Mouse (Mus musculus) brain, embryonic 14.5 days (tissue): ENCODE results near the gene Teddm3. TPM values are rescaled to one million over a fixed set of nuclear protein-coding genes. Genes with fewer than 3 reads are reported as not detected.
"Not testable (repeated sequence)": the region's sequence is repeated elsewhere in the genome, so short reads cannot be mapped to it uniquely, and the experiment has no call there.

Experiments
- DNase-seq: peaks from one replicate; pipeline ENCODE4 v3.0.0-alpha.2; 2011; ENCODE audit warnings: low read depth
- CTCF ChIP-seq: fragments of 200-500 bp; IDR thresholded peaks from 2 replicates; pipeline ENCODE4 v1.5.1; 2012; ENCODE audit warnings: inconsistent platforms, mild to moderate bottlenecking, moderate library complexity, borderline replicate concordance; ENCODE audit not compliant: insufficient read depth, insufficient read length; ENCODE audit errors: extremely low read depth
- POLR2A ChIP-seq: fragments of 200-500 bp; IDR thresholded peaks from 2 replicates; pipeline ENCODE4 v1.6.1; 2012; ENCODE audit warnings: mild to moderate bottlenecking, inconsistent platforms, borderline replicate concordance; ENCODE audit not compliant: poor library complexity, insufficient read depth, insufficient read length, severe bottlenecking; ENCODE audit errors: extremely low read depth
- polyA plus RNA-seq: library from polyadenylated mRNA; depleted of rRNA; stranded (reverse); fragments of >200 nt; gene quantifications from 2 replicates; pipeline ENCODE4 v1.2.3, GENCODE M21; 2012; rRNA removed

Teddm3 gene
- polyA plus RNA-seq, result 0.05 TPM in 1 of 2 replicates, not detected in the other

DNA sequence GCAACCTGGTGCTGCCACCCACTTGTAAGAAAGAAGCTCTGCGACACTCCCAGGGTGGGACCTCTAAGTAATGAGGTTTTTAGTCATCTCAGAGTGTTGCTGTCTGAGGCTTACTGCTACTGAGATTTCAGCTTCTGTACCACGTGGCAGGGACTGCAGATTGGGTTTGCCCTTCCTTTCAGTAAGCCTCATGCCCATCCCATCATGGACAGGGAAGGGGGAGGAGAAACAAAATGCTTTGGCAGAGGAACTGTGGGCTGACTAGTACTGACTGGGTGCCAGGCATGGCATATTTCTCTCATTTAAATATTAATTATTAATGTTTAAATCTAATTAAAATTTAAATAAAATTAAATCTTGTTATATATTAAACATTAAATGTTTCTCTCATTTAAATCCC lies at the start of gene Teddm3:
TSS of gene Teddm3 (minus strand) at position 101 of the 400 bp plus-strand sequence.
- not testable (repeated sequence) for DNase-seq

DNA sequence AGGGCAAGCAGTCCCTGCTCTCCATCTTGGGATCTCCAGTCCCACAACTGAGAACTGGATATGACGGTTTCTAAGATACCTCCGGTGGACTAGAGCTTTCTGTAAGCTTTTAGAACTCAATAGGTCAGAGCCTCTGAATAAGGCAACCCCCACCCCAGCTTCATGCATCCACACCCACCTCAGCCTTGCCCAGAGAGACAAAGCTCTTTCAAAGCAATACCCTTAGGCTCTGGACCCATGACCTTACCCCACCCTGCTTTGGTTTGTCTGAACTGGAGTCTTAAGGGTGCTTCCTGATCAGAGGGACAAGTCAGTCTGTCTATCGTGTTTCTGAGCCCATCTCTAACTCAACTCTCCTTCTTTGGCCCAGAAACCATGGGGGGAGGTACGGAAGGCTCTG lies 48.9 kb upstream of the Teddm3 start:
- no peak for DNase-seq
- TF ChIP-seq CTCF (no peak), POLR2A (no peak)

DNA sequence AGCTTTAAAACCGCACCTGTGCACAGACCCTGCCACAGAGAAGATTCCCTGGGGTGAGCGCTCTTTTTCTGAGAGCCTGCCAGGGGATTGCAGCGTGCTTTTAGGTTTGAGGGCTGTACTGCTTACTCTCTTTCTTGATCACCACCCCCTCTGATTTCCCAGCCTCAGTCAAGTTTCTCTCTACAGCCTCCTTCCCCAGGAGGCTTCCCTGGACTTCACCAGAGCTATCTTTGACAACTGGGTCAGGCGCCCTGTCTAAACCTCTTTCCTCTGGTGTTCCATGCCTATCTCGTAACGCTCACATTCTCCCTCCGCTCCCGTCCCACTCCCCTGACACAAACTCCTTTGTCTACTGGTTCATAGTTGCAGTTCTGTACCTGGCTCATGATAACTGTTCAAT lies 45.6 kb upstream of the Teddm3 start:
- TF ChIP-seq POLR2A (no peak), CTCF (no peak)
- DNase-seq, result no peak

DNA sequence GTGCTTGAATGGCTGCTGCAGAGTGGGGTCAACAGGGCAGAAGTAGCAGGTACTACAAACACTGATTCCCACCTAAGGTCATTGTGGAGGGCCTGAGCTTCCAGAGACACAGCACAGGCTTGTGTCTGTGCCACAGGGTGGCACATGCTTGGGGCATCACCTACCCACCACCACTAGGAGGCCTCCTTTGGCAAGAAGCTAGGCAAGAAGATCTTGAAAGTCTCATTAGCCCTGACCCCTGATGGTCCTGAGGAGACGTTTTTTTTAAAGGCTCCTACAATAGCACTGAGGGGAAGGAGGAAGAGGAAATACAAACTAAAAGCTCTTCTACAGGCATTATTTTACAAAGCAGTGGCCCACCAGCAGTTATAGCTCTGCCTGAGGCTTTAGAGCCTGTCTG lies 44.7 kb upstream of the Teddm3 start:
- no peak for DNase-seq
- peak; percentile 53; the same call in 1 of the 2 replicates for TF ChIP-seq CTCF
- TF ChIP-seq POLR2A, result no peak

DNA sequence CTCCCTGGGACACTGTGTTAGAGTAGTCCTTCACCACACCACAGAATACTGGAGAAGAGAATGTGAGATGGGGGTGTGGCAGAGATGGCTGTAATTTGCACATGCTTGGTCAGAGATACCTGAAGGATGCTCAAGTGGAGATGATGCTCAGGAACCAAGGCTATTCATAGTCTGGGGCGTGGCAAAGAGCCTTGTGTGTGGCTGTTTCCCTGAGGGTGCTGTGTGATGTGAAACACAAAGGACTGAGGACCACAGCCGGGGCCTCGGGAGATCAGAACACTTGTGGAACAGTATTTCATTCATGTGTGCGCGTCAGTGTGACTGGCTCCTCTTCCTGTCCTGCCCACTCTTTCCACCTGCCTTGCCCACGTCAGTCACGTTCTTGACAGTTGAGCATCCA lies 44.2 kb upstream of the Teddm3 start:
- TF ChIP-seq CTCF, result no peak
- no peak for TF ChIP-seq POLR2A
- no peak for DNase-seq

DNA sequence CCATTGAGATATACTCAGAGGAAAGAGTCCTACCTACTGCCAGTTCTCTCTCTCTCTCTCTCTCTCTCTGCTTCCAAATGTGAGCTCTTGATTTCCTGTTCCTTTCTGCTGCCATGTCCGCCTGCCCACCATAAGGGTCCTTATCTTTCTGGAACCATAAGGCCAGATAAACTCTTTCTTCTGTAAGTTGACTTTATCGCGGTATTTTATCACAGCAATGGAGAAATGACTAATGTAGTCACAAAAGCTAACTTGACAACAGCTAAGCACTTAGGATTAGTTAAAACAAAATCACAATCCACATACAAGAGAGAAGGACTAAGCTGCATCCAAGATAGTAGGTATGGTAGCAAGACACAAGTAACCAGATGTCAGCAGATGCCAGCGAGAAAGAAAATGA lies 43.7 kb upstream of the Teddm3 start:
- DNase-seq, result no peak
- TF ChIP-seq POLR2A (no peak), CTCF (no peak)

DNA sequence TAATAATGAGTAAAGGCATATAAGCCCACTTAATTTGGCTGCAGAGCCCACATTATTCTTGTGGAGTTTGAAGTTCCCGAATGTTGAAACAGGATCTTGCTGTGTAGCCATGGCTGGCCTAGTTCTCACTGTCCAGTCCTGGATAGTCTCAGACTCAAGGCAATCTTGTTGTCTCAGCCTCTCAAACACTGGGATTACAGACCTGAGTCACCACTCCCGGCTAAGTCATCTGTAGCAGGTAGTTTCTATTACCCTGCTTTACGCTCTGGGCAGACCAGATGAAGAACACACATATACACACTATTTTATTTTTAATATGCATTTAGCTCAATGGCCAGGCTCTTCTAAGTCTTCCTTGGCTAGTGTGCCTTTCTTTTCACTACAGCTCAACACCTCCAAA lies 42.8 kb upstream of the Teddm3 start:
- DNase-seq, result no peak
- TF ChIP-seq POLR2A (no peak), CTCF (no peak)

DNA sequence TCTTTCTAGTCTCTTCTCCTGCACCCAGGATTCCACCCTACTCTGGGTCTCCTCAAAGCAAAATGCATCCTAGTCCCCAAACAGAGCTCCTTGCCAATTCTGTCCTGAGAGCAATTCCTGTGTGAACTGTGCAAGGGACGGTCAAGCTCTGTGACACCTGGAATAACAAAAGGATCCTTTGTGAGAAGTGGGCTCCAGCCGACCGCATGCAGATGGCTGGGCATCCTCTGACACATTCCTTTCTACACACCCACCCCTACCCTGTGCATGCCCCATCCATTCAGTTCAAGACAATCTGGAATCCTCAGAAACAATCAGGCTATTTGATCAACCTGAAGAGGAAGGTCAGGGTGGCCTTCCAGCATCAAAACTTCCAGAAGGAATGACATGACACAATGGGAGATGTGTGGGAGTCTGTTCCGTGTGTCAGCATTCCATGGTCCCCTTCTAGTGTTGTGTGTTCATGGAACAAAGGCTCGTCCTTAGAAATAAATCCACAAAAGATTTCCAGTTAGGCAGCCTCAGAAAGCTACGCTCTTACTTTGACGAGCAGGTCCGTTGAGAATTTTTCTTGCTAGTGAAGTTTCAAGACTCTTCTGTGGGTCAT lies 41.6 kb upstream of the Teddm3 start:
- no peak for DNase-seq
- TF ChIP-seq POLR2A (no peak), CTCF (no peak)

DNA sequence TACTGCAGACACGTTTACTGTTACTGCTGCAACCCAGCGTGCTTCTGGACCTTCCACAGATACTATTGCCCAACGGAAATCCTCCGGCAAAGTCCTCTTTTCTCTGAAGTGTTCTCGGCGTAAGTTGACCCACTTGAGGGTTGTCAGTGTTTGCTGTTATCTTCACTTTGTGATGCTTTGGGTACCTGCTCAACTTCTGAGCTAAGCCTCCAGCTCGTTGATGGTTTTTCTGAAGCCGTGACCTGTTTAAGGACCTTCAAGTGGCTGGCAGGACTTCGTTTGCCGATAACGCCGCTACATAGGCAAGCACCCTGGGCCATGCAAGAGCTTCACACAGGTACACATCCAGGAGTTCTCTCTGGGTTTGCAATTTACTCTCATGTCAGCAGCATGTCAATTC lies 40.4 kb upstream of the Teddm3 start:
- TF ChIP-seq POLR2A (no peak), CTCF (no peak)
- no peak for DNase-seq

DNA sequence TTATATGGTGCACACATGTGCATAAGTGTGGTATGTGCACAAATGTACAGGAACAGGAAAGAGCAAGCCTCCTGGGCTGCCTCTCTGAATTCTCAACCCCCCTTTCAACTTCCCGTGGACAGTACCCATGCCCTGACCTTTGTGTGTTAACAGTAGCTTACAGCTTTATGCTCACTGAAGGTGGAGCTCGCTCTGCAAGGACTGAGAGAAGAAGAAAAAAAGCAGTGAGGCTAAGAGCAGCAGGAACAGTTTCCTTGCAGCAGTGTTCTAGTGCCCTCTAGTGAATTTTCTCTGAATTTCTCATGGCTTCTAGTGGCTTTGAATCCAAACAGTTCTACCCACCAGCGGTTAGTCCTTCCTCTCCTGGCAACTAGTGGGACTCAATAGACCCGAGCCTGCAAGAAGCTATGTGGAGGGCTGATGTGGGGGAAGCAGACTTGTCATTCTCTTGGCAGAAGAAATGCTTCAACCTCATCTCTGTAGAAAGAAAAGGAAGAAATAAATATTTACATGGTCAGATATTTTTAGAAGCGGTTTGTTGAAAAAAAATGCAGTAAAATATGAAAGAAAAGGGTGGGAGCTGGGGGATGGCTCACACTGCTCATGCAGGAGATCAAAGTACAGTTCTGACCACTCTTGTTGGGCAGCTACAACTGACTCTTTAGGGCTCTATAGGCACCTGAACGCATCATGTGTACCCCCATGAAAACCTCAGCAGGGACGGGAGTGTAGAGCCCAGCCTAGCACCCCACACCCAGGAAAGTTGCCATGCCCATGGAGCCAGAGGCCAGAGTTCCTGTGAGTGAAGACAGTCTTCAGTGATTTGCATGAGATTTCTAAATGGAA lies 38.9 kb upstream of the Teddm3 start:
- DNase-seq, result peak; percentile 91
- peak; percentile 79 for TF ChIP-seq CTCF
- no peak for TF ChIP-seq POLR2A

DNA sequence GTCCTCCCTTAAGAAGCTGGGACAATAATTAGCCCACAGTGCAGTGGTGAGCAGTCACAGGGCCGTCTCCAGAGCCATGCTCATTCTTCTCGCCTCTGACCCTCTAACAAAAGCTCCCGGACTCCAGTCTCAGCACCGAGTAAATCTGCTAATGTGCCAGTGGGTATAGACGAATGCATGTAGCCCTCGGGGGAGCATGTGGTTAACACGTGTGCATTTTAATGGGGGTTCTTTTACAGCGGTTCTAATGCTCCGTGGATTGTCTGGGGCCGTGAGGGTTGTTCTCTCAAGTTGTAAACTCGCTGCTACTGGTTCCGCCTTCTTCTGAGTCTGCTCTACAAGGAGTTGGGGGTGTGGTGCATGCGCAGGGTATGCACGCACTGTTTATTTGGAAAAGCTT lies 37.8 kb upstream of the Teddm3 start:
- no peak for TF ChIP-seq CTCF
- no peak for TF ChIP-seq POLR2A
- no peak for DNase-seq

DNA sequence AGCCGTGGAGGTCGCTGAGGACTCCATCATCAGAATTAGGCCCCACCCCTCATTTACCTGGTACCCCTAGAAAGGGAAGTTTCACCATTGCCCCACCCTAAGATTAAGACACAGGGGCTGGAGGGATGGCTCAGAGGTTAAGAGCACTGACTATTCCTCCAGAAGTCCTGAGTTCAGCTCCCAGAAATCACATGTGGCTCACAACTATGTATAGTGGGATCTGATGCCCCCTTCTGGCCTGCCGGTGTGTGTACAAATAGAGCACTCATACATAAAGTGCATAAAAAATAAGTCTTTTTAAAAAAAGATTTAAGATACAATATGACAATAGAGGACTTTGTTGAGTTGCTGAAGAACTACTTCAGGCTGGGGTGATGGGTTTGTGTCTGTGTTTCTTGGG lies 34.5 kb upstream of the Teddm3 start:
- no peak for DNase-seq
- TF ChIP-seq CTCF (peak; percentile 35; the same call in 1 of the 2 replicates), POLR2A (no peak)

DNA sequence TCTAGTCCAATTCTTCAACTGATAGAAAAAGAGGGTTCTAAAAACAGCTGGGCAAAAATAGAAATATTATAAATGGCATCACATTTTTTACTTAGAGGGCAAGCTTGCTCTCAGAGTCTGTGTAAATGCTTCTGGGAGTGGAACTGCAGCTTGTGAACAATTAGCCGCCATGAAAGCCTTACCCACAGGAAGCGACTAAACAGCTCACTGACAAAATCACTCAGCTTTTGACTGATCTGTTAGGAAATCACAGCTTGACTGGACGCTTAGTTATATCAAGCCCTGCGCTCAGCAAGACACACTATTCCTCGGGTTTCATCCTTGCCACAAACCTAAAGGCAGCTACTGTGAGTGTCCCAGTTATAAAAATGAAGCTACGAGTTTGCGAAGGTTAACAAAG lies 33.8 kb upstream of the Teddm3 start:
- TF ChIP-seq POLR2A (no peak), CTCF (no peak)
- DNase-seq, result peak; percentile 48

DNA sequence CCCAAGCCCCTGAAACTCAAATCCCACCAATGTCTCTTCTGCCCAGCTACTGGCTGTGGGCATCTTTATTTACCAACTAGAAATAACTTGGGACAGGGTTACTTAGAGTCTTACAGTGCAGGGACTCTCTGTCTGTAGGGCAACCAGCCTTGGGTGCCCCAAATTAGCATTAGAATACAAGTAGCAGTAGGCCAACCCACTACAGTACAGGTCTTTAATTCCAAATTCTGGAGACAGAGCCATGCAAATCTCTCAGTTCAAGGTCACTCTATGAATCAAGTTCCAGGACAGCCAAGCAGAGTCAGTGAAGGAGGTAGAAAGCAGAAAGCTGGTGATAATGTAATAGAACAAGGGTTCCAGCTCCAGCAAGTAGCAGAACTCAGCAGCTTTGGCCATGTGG lies 30.9 kb upstream of the Teddm3 start:
- no peak for TF ChIP-seq POLR2A
- no peak for TF ChIP-seq CTCF
- no peak for DNase-seq
